Mouse (Mus musculus) heart, embryonic 12.5 days (tissue): ENCODE data around the gene Sulf2. TPM values are rescaled to one million over a fixed set of nuclear protein-coding genes. Genes with fewer than 3 reads are reported as not detected.

Source experiments
- ATAC-seq: fragments of 200-750 bp; cut with Nextera tagmentation; 2 replicates; pipeline ENCODE4 v1.8.0; 2017; ENCODE audit warnings: moderate TSS enrichment, moderate library complexity; ENCODE audit not compliant: insufficient number of reproducible peaks, low FRiP score
- H3K27ac ChIP-seq: fragments of 300-500 bp; sonication (generic); 2 replicates; pipeline ENCODE4 v1.5.1; 2016; ENCODE audit warnings: mild to moderate bottlenecking, moderate library complexity; ENCODE audit not compliant: poor library complexity, severe bottlenecking
- H3K27me3 ChIP-seq: fragments of 300-500 bp; sonication (generic); replicated peaks from 2 replicates; pipeline ENCODE4 v1.6.1; 2016; ENCODE audit warnings: mild to moderate bottlenecking, moderate library complexity
- H3K36me3 ChIP-seq: fragments of 300-500 bp; sonication (generic); 2 replicates; pipeline ENCODE4 v1.6.1; 2016; ENCODE audit warnings: mild to moderate bottlenecking, moderate library complexity
- H3K4me1 ChIP-seq: fragments of 300-500 bp; sonication (generic); replicated peaks from 2 replicates; pipeline ENCODE4 v1.6.1; 2016; ENCODE audit warnings: mild to moderate bottlenecking
- H3K4me2 ChIP-seq: fragments of 300-500 bp; sonication (generic); 2 replicates; pipeline ENCODE4 v1.6.1; 2016; ENCODE audit warnings: mild to moderate bottlenecking, moderate library complexity
- H3K4me3 ChIP-seq: fragments of 300-500 bp; sonication (generic); 2 replicates; pipeline ENCODE4 v1.5.1; 2016; ENCODE audit warnings: mild to moderate bottlenecking
- H3K9ac ChIP-seq: fragments of 300-500 bp; sonication (generic); 2 replicates; pipeline ENCODE4 v1.6.1; 2016; ENCODE audit warnings: mild to moderate bottlenecking, moderate library complexity
- H3K9me3 ChIP-seq: fragments of 300-500 bp; sonication (generic); replicated peaks from 2 replicates; pipeline ENCODE4 v1.6.1; 2016; ENCODE audit warnings: mild to moderate bottlenecking, moderate library complexity
- WGBS: fragments of 180-500 bp; shearing (Covaris S2); methylation state at CpG from one replicate; pipeline ENCODE4 v1.1.7; 2016; 5-methylcytosine and 5-hydroxymethylcytosine counted together
- polyA plus RNA-seq: library from polyadenylated mRNA; unstranded; fragments of >200 nt; fragmentation: Nextera tagmentation; extraction: Ambion mirVana; gene quantifications from 2 replicates; pipeline ENCODE4 v1.2.1, GENCODE M21; 2016

Gene Sulf2
- polyA plus RNA-seq, 1 experiment from 2014 or later, result 136 TPM

DNA sequence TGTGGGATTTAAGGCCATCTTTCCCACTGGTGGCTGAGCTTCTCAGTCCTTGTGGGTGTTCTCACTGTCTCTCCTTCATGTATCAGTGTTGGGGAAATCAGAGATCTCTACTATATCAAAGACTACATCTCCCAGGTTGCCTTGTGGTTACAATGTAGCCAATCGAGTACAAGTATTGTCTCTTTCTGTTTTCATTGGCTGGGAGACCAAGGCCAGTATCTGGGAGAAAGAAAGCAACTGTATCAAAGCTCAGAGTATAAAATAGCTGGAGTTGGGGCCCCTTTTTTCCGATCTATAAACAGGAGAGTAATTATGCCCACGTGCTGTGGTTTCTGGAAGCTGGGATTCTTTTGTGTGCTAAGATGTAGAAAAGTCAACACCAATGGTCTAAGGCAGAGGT lies 19.7 kb upstream of the Sulf2 start:
- Histone ChIP-seq H3K27me3 (no peaks in the 10 kb centered on the region), H3K4me1 (peaks cover 45% of the 10 kb centered on the region), H3K9ac (no peak overlapping the region), H3K9me3 (no peaks in the 10 kb centered on the region), H3K36me3 (no peaks in the 10 kb centered on the region), H3K27ac (no peak overlapping the region), H3K4me3 (no peak overlapping the region), H3K4me2 (no peak overlapping the region)
- WGBS, result 22% methylated on average over 3 of the region's 3 CpGs
- no peak for ATAC-seq

DNA sequence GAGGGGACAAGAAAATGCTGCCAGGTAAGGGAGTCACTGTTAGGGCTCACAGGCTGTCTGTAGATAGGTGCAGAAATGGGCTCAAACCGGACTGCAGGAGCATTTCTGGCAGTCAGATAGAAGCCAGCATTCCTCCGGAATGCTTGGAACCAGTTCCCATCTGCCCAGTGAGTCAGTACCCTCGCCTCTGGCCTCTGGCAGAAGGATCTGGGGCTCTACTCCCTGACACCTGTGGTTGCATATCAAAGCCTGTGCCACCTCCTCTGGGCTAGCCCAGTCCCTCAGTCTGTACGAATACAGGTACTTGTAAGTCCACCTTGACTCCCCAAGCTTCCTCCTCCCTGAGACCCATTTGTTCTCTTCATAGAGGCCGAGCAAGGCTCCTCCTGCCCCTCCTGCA lies 17.7 kb upstream of the Sulf2 start:
- Histone ChIP-seq H3K9me3 (no peaks in the 10 kb centered on the region), H3K4me1 (peaks cover 30% of the 10 kb centered on the region), H3K4me3 (no peak overlapping the region), H3K4me2 (no peak overlapping the region), H3K27me3 (no peaks in the 10 kb centered on the region), H3K27ac (no peak overlapping the region), H3K9ac (no peak overlapping the region; the same call in 1 of the 2 replicates), H3K36me3 (no peaks in the 10 kb centered on the region)
- 63% methylated on average over 5 of the region's 5 CpGs for WGBS
- ATAC-seq, result no peak

DNA sequence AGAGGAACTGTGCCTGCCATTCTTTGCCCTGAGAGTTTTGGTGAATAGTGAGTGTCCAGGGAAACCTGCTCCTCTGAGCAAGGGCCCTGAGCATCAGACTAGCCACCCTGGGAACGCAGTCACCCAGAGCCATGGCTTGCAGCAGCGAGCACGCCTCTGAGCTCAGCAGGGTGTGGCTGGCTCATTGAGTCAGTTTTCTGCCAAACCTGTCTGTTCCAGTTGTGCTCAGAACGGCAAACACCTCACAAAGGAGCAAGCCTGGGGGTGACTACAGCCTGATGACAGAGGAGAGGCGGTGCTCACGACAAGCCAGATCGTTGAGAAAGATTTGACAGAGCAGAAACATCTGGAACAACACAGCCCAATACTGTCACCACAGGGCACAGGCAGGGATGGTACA lies 14.7 kb upstream of the Sulf2 start:
- ATAC-seq, result no peak
- H3K4me1 ChIP-seq, result peaks cover 11% of the 10 kb centered on the region
- no peaks in the 10 kb centered on the region for H3K9me3 ChIP-seq
- H3K27me3 ChIP-seq, result no peaks in the 10 kb centered on the region
- no peak overlapping the region for H3K4me2 ChIP-seq
- no peak overlapping the region for H3K9ac ChIP-seq
- H3K27ac ChIP-seq, result no peak overlapping the region
- 51% methylated on average over 7 of the region's 7 CpGs for WGBS
- H3K4me3 ChIP-seq, result no peak overlapping the region
- H3K36me3 ChIP-seq, result no peaks in the 10 kb centered on the region

DNA sequence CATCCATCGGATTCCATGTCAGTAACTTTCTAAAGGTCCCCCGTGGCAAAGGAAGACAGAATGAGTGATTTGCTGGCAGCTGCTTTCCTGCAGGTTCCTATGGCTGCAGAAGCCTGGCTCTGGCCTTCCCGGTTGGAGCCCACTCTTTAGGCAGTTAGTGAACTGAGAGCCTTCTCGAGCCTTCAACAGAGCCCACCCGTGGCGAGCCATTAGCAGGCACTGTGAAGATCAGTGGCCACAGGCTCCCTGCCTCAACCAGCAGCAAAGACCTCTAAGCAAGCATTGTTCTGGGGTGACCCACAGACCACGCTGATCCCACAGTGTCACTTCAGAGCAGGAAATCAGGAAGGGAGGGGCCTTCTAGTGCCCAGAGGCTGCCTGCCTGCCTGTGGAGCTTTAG lies 13.4 kb upstream of the Sulf2 start:
- Histone ChIP-seq H3K27me3 (no peaks in the 10 kb centered on the region), H3K4me2 (no peak overlapping the region), H3K9ac (peak overlapping the region; percentile 26; the same call in 1 of the 2 replicates), H3K4me1 (peaks cover 5% of the 10 kb centered on the region), H3K4me3 (no peak overlapping the region), H3K36me3 (no peaks in the 10 kb centered on the region), H3K27ac (no peak overlapping the region), H3K9me3 (no peaks in the 10 kb centered on the region)
- 45% methylated on average over 7 of the region's 7 CpGs for WGBS
- no peak for ATAC-seq

DNA sequence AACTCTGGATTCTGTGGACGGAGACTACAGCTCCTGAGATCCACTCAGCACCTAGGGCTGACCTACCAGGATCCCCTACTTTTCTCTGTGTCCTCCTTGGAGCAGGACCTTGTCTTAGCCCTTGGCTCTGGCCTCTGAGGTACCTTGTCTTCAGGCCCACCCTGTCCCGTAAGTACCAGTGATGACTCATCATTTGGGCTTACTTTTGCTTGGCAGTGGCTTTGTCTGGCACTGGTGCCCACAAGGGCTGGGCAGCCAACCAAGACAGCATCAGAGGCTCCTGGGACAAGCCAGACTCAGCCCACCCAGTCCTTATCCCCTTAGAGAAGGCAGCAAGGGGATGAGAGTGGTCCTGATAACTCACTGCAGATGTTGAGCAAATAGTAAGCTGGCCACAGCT lies 11.9 kb upstream of the Sulf2 start:
- H3K27ac ChIP-seq, result no peak overlapping the region
- 87% methylated on average over 2 of the region's 2 CpGs for WGBS
- H3K4me3 ChIP-seq, result no peak overlapping the region
- H3K4me1 ChIP-seq, result peaks cover 16% of the 10 kb centered on the region
- H3K36me3 ChIP-seq, result no peaks in the 10 kb centered on the region
- no peaks in the 10 kb centered on the region for H3K27me3 ChIP-seq
- no peak overlapping the region for H3K9ac ChIP-seq
- ATAC-seq, result no peak
- no peak overlapping the region for H3K4me2 ChIP-seq
- no peaks in the 10 kb centered on the region for H3K9me3 ChIP-seq

DNA sequence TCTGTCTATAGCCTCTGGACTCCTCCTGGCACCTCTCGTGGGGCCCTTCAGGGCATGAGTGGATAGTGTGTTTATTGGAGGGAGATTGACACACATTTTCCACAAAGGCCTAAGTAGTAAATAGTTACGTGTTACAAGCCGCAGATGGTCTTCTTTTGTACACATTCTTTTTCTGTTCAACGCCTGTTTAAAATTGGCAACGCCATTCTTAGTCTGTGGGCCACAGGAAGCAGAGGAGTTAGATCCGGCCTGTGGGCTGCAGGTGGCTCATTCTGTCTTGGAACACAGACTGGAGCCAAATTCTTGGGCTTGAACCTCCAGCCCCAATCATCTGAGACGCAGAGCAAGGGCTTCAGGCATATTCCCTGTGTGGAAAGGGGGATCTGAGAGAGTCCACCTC lies 9.9 kb upstream of the Sulf2 start:
- no peak overlapping the region for H3K4me3 ChIP-seq
- ATAC-seq, result no peak
- no peaks in the 10 kb centered on the region for H3K27me3 ChIP-seq
- H3K4me1 ChIP-seq, result peaks cover 17% of the 10 kb centered on the region
- no peak overlapping the region for H3K27ac ChIP-seq
- H3K9ac ChIP-seq, result no peak overlapping the region
- WGBS, result 73% methylated on average over 7 of the region's 7 CpGs
- no peak overlapping the region for H3K4me2 ChIP-seq
- H3K9me3 ChIP-seq, result no peaks in the 10 kb centered on the region
- no peaks in the 10 kb centered on the region for H3K36me3 ChIP-seq

DNA sequence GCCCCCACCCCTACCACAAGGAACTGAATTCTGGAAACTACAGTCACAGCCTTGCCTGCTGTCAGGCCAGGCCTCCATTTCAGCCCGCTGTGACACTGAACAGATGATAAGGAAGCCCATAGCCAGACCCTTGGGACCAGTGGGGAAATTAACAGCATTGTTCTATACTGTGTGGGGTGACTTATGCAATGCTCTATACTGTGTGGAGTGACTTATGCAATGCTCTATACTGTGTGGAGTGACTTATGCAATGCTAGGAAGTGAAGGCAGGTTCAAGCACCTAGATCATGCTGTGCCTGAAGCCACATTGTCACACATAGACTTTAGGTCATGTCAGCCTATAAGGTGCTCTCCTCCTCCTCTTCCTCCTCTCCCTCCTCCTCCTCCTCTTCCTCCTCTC lies 9.1 kb upstream of the Sulf2 start:
- no peak overlapping the region for H3K9ac ChIP-seq
- peaks cover 17% of the 10 kb centered on the region for H3K4me1 ChIP-seq
- no peaks in the 10 kb centered on the region for H3K9me3 ChIP-seq
- no peak overlapping the region for H3K27ac ChIP-seq
- no peak overlapping the region for H3K4me2 ChIP-seq
- no peaks in the 10 kb centered on the region for H3K27me3 ChIP-seq
- ATAC-seq, result no peak
- WGBS, result 58% methylated on average over 1 of the region's 1 CpGs
- H3K36me3 ChIP-seq, result no peaks in the 10 kb centered on the region
- H3K4me3 ChIP-seq, result no peak overlapping the region

DNA sequence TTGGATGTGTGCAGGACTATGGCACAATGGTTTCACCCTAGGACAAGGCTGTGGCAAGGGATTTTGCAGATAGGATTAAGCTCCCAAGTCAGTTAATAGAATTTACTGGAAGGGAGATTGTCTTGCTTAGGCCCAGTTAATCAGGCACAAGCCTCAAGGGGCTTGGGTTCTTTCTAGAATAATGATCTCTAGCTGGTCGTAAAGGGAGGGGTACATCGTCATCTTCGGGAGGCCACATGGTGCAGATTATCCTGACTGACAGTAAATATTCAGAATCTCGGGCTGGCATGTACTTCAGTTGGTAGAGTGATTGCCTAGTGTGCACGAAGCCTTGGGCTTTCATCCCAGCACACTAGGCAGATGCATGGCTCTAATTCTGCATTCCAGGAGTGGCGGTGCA lies 8.5 kb upstream of the Sulf2 start:
- Histone ChIP-seq H3K4me3 (no peak overlapping the region), H3K4me1 (peaks cover 14% of the 10 kb centered on the region), H3K27ac (no peak overlapping the region), H3K27me3 (no peaks in the 10 kb centered on the region), H3K4me2 (no peak overlapping the region), H3K9ac (no peak overlapping the region), H3K9me3 (no peaks in the 10 kb centered on the region), H3K36me3 (no peaks in the 10 kb centered on the region)
- 80% methylated on average over 6 of the region's 6 CpGs for WGBS
- ATAC-seq, result no peak

DNA sequence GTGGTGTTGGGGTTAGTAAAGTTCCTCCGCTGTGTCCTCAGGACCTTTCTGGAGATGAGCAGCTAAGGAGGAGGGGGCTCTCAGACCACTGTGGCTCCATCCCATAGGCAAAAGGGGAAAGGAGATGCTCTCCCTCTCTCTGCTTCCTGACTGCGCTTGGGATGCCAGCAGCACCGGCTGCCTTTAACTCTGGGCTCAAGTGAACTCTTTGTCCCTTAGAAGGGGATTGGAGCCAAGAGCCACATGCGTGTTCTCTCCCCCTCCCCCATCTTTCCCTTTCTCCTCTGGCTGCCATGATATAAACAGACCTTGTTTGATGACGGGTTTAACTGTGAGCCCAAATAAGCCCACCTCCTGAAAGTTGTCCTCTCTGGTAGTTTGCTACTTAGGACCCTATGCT lies 7.8 kb upstream of the Sulf2 start:
- H3K9ac ChIP-seq, result no peak overlapping the region
- H3K4me1 ChIP-seq, result peaks cover 12% of the 10 kb centered on the region
- WGBS, result 75% methylated on average over 5 of the region's 5 CpGs
- no peaks in the 10 kb centered on the region for H3K27me3 ChIP-seq
- H3K4me3 ChIP-seq, result no peak overlapping the region
- no peak overlapping the region for H3K4me2 ChIP-seq
- no peaks in the 10 kb centered on the region for H3K36me3 ChIP-seq
- no peak overlapping the region for H3K27ac ChIP-seq
- ATAC-seq, result no peak
- H3K9me3 ChIP-seq, result no peaks in the 10 kb centered on the region

DNA sequence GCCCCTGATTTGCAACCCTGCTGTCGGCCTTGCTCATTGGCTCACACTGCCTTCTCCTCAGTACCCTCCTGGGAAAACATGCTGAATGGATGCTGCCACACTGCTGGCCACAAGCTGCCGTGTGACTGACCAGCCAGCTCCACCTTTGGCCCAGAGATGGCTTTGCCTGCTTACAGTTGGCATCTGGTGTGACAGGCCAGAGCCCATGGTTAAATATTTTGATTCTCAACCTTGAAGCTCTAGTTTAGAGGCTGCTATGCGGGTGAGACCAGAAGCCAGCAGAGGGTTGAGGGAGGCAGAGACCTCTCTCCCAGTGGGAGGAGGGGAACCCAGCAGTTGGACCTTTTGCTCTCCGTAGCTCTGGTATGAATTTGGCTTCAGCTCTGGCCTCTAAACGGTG lies 6.7 kb upstream of the Sulf2 start:
- Histone ChIP-seq H3K4me1 (peaks cover 12% of the 10 kb centered on the region), H3K9me3 (no peaks in the 10 kb centered on the region), H3K27ac (no peak overlapping the region), H3K36me3 (no peaks in the 10 kb centered on the region), H3K27me3 (no peaks in the 10 kb centered on the region), H3K9ac (no peak overlapping the region), H3K4me3 (no peak overlapping the region), H3K4me2 (no peak overlapping the region)
- ATAC-seq, result no peak
- 73% methylated on average over 5 of the region's 5 CpGs for WGBS

DNA sequence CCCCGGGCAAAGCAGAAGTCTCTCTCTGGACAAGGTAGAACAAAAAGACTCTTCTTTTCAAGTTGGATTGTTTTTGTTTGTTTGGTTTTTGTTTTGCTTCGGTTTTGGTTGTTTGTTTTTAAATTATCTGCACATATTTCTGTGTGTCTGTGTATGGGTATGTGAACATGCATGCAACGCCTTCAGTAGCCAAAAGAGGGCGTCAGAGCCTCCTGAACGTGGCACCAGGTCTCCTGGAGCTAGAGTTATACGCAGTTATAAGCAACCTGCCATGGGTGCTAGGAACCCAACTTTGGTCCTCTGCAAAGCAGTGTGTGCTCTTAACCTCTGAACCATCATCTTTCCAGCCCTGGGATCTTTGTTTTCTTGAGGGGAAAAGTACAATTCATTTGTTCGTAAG lies 3.8 kb upstream of the Sulf2 start:
- no peak for ATAC-seq
- H3K36me3 ChIP-seq, result no peaks in the 10 kb centered on the region
- no peaks in the 10 kb centered on the region for H3K9me3 ChIP-seq
- H3K27me3 ChIP-seq, result no peaks in the 10 kb centered on the region
- H3K27ac ChIP-seq, result no peak overlapping the region
- H3K4me2 ChIP-seq, result no peak overlapping the region
- H3K4me3 ChIP-seq, result no peak overlapping the region
- 83% methylated on average over 7 of the region's 7 CpGs for WGBS
- no peak overlapping the region for H3K9ac ChIP-seq
- peaks cover 20% of the 10 kb centered on the region for H3K4me1 ChIP-seq

DNA sequence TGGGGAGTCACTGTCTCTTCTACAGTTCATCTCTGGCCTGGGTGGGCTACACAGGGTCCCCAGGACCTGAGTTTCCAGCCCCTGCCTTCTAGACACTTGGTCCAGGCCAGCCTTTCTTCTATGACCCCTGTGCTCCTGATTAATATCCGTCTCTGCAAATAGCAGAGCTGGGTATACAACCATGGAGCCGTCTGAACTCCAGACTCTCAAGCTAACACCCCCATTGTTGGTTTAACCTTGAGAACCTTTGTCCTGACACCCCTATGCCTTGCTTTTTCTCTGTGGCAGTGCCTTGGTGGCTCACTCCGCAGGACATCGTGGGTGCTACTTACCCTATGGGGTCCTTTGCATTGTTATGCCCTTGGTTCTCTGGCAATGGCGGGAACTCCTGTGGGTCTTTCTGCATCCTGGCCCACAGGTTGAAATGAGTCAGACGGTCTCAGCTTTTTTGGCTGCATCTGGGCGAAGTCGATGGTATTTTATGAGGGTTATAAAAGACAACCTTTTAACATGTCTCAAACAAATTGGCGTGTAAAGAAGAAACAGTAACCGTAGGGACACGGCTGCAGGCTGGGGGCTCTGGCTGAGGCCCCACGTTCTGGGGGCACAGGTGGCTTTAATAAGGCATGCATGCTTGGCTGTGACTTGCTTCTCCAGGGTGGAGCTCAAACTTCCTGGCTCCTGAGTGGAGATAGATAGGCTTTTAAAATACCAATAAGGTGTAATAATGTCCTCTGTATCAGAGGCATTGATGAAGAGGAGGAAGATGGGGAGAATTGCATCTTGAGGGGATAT lies 2.5 kb upstream of the Sulf2 start:
- no peak overlapping the region for H3K4me2 ChIP-seq
- no peaks in the 10 kb centered on the region for H3K27me3 ChIP-seq
- peaks cover 24% of the 10 kb centered on the region for H3K4me1 ChIP-seq
- no peak overlapping the region for H3K4me3 ChIP-seq
- no peaks in the 10 kb centered on the region for H3K9me3 ChIP-seq
- no peaks in the 10 kb centered on the region for H3K36me3 ChIP-seq
- H3K9ac ChIP-seq, result no peak overlapping the region
- ATAC-seq, result no peak
- 75% methylated on average over 12 of the region's 12 CpGs for WGBS
- H3K27ac ChIP-seq, result no peak overlapping the region
